Mouse (Mus musculus): ENCODE measurements around the gene Syn2. TPM values are rescaled to one million over a fixed set of nuclear protein-coding genes. Genes with fewer than 3 reads are reported as not detected.

Syn2 gene
- polyA plus RNA-seq, 1 experiment from 2014 or later = 55.9 TPM

GRCm38 (mm10) chr6:115290561-115290960, 155.9 kb downstream of the Syn2 start:
- no peaks in the 10 kb centered on the region for H3K27me3 ChIP-seq (replicated peaks; ENCODE audit: control insufficient read depth, insufficient read depth, low read length)
- 58% methylated on average over 5 of the region's 5 CpGs for WGBS
- no peak overlapping the region for H3K4me2 ChIP-seq (ENCODE audit: low read length)
- H3K4me1 ChIP-seq (ENCODE audit: control insufficient read depth, insufficient read depth, low read depth, low read length) = no peaks in the 10 kb centered on the region
- no peaks in the 10 kb centered on the region for H3K36me3 ChIP-seq (ENCODE audit: control insufficient read depth, insufficient read depth, low read length)
- no peaks in the 10 kb centered on the region for H3K9me3 ChIP-seq (ENCODE audit: control insufficient read depth, low read length)
- H3K9ac ChIP-seq (ENCODE audit: low read depth, low read length) = no peak overlapping the region
- no peak for ATAC-seq
- H3K27ac ChIP-seq (ENCODE audit: low read depth, low read length) = no peak overlapping the region
- no peak overlapping the region for H3K4me3 ChIP-seq (ENCODE audit: low read length)

GRCm38 (mm10) chr6:115291068-115291467, 156.4 kb downstream of the Syn2 start:
- no peaks in the 10 kb centered on the region for H3K4me1 ChIP-seq (ENCODE audit: control insufficient read depth, insufficient read depth, low read depth, low read length)
- H3K4me2 ChIP-seq (ENCODE audit: low read length) = no peak overlapping the region
- no peaks in the 10 kb centered on the region for H3K27me3 ChIP-seq (replicated peaks; ENCODE audit: control insufficient read depth, insufficient read depth, low read length)
- H3K27ac ChIP-seq (ENCODE audit: low read depth, low read length) = no peak overlapping the region
- no peaks in the 10 kb centered on the region for H3K9me3 ChIP-seq (ENCODE audit: control insufficient read depth, low read length)
- H3K36me3 ChIP-seq (ENCODE audit: control insufficient read depth, insufficient read depth, low read length) = no peaks in the 10 kb centered on the region
- 87% methylated on average over 2 of the region's 2 CpGs for WGBS
- no peak for ATAC-seq
- H3K9ac ChIP-seq (ENCODE audit: low read depth, low read length) = no peak overlapping the region
- H3K4me3 ChIP-seq (ENCODE audit: low read length) = no peak overlapping the region

GRCm38 (mm10) chr6:115291823-115292222, 157.1 kb downstream of the Syn2 start:
- Histone ChIP-seq H3K4me2 (ENCODE audit: low read length) (no peak overlapping the region), H3K27ac (ENCODE audit: low read depth, low read length) (no peak overlapping the region), H3K36me3 (ENCODE audit: control insufficient read depth, insufficient read depth, low read length) (no peaks in the 10 kb centered on the region), H3K4me3 (ENCODE audit: low read length) (no peak overlapping the region), H3K9me3 (ENCODE audit: control insufficient read depth, low read length) (no peaks in the 10 kb centered on the region), H3K9ac (ENCODE audit: low read depth, low read length) (no peak overlapping the region), H3K27me3 (replicated peaks; ENCODE audit: control insufficient read depth, insufficient read depth, low read length) (no peaks in the 10 kb centered on the region), H3K4me1 (ENCODE audit: control insufficient read depth, insufficient read depth, low read depth, low read length) (no peaks in the 10 kb centered on the region)
- ATAC-seq = no peak
- 91% methylated on average over 6 of the region's 6 CpGs for WGBS

GRCm38 (mm10) chr6:115292621-115293020, 157.9 kb downstream of the Syn2 start:
- Histone ChIP-seq H3K27me3 (replicated peaks; ENCODE audit: control insufficient read depth, insufficient read depth, low read length) (no peaks in the 10 kb centered on the region), H3K4me2 (ENCODE audit: low read length) (no peak overlapping the region), H3K36me3 (ENCODE audit: control insufficient read depth, insufficient read depth, low read length) (no peaks in the 10 kb centered on the region), H3K9ac (ENCODE audit: low read depth, low read length) (no peak overlapping the region), H3K9me3 (ENCODE audit: control insufficient read depth, low read length) (no peaks in the 10 kb centered on the region), H3K4me3 (ENCODE audit: low read length) (no peak overlapping the region), H3K4me1 (ENCODE audit: control insufficient read depth, insufficient read depth, low read depth, low read length) (no peaks in the 10 kb centered on the region), H3K27ac (ENCODE audit: low read depth, low read length) (no peak overlapping the region)
- ATAC-seq = no peak
- WGBS = 80% methylated on average over 6 of the region's 6 CpGs

GRCm38 (mm10) chr6:115293877-115294276, 159.2 kb downstream of the Syn2 start:
- Histone ChIP-seq H3K27ac (ENCODE audit: low read depth, low read length) (no peak overlapping the region), H3K36me3 (ENCODE audit: control insufficient read depth, insufficient read depth, low read length) (no peaks in the 10 kb centered on the region), H3K9ac (ENCODE audit: low read depth, low read length) (no peak overlapping the region), H3K27me3 (replicated peaks; ENCODE audit: control insufficient read depth, insufficient read depth, low read length) (no peaks in the 10 kb centered on the region), H3K9me3 (ENCODE audit: control insufficient read depth, low read length) (no peaks in the 10 kb centered on the region), H3K4me2 (ENCODE audit: low read length) (no peak overlapping the region), H3K4me3 (ENCODE audit: low read length) (no peak overlapping the region), H3K4me1 (ENCODE audit: control insufficient read depth, insufficient read depth, low read depth, low read length) (no peaks in the 10 kb centered on the region)
- 72% methylated on average over 2 of the region's 2 CpGs for WGBS
- no peak for ATAC-seq

GRCm38 (mm10) chr6:115307134-115307533, 172.4 kb downstream of the Syn2 start:
- Histone ChIP-seq H3K36me3 (ENCODE audit: control insufficient read depth, insufficient read depth, low read length) (no peaks in the 10 kb centered on the region), H3K9me3 (ENCODE audit: control insufficient read depth, low read length) (no peaks in the 10 kb centered on the region), H3K4me2 (ENCODE audit: low read length) (no peak overlapping the region), H3K27me3 (replicated peaks; ENCODE audit: control insufficient read depth, insufficient read depth, low read length) (no peaks in the 10 kb centered on the region), H3K4me1 (ENCODE audit: control insufficient read depth, insufficient read depth, low read depth, low read length) (no peaks in the 10 kb centered on the region), H3K9ac (ENCODE audit: low read depth, low read length) (no peak overlapping the region), H3K4me3 (ENCODE audit: low read length) (no peak overlapping the region), H3K27ac (ENCODE audit: low read depth, low read length) (no peak overlapping the region)
- 62% methylated on average over 2 of the region's 2 CpGs for WGBS
- ATAC-seq = no peak

GRCm38 (mm10) chr6:115312780-115313179, 178.1 kb downstream of the Syn2 start:
- peak overlapping the region; percentile 74 for H3K27ac ChIP-seq (ENCODE audit: low read depth, low read length)
- H3K27me3 ChIP-seq (replicated peaks; ENCODE audit: control insufficient read depth, insufficient read depth, low read length) = no peaks in the 10 kb centered on the region
- no peaks in the 10 kb centered on the region for H3K36me3 ChIP-seq (ENCODE audit: control insufficient read depth, insufficient read depth, low read length)
- peak overlapping the region; percentile 26 for H3K4me3 ChIP-seq (ENCODE audit: low read length)
- H3K9ac ChIP-seq (ENCODE audit: low read depth, low read length) = peak overlapping the region; percentile 44; the same call in 1 of the 2 replicates
- H3K4me2 ChIP-seq (ENCODE audit: low read length) = peak overlapping the region; percentile 50
- 52% methylated on average over 12 of the region's 12 CpGs for WGBS
- H3K4me1 ChIP-seq (ENCODE audit: control insufficient read depth, insufficient read depth, low read depth, low read length) = no peaks in the 10 kb centered on the region; the same call in 1 of the 2 replicates
- ATAC-seq = 0 out of 2 replicates have a peak, but pooled peaks have one; percentile 58
- H3K9me3 ChIP-seq (ENCODE audit: control insufficient read depth, low read length) = no peaks in the 10 kb centered on the region

GRCm38 (mm10) chr6:115313235-115313738, 178.6 kb downstream of the Syn2 start:
- Histone ChIP-seq H3K9ac (ENCODE audit: low read depth, low read length) (no peak overlapping the region), H3K4me2 (ENCODE audit: low read length) (peak overlapping the region; percentile 41), H3K4me1 (ENCODE audit: control insufficient read depth, insufficient read depth, low read depth, low read length) (no peaks in the 10 kb centered on the region; the same call in 1 of the 2 replicates), H3K4me3 (ENCODE audit: low read length) (no peak overlapping the region), H3K27me3 (replicated peaks; ENCODE audit: control insufficient read depth, insufficient read depth, low read length) (no peaks in the 10 kb centered on the region), H3K36me3 (ENCODE audit: control insufficient read depth, insufficient read depth, low read length) (no peaks in the 10 kb centered on the region), H3K27ac (ENCODE audit: low read depth, low read length) (peak overlapping the region; percentile 63), H3K9me3 (ENCODE audit: control insufficient read depth, low read length) (no peaks in the 10 kb centered on the region)
- no peak for ATAC-seq
- 78% methylated on average over 9 of the region's 9 CpGs for WGBS

- H3K27ac ChIP-seq (ENCODE audit: low read depth, low read length) = no peak overlapping the region
- no peaks in the 10 kb centered on the region; the same call in 1 of the 2 replicates for H3K4me1 ChIP-seq (ENCODE audit: control insufficient read depth, insufficient read depth, low read depth, low read length)
- H3K9ac ChIP-seq (ENCODE audit: low read depth, low read length) = no peak overlapping the region
- no peak for ATAC-seq
- H3K4me2 ChIP-seq (ENCODE audit: low read length) = no peak overlapping the region
- H3K27me3 ChIP-seq (replicated peaks; ENCODE audit: control insufficient read depth, insufficient read depth, low read length) = no peaks in the 10 kb centered on the region
- WGBS = 84% methylated on average over 7 of the region's 7 CpGs
- no peaks in the 10 kb centered on the region for H3K9me3 ChIP-seq (ENCODE audit: control insufficient read depth, low read length)
- no peak overlapping the region for H3K4me3 ChIP-seq (ENCODE audit: low read length)
- no peaks in the 10 kb centered on the region for H3K36me3 ChIP-seq (ENCODE audit: control insufficient read depth, insufficient read depth, low read length)
Observed at GRCm38 (mm10) chr6:115313910-115314309, 179.2 kb downstream of the Syn2 start.

- H3K9me3 ChIP-seq (ENCODE audit: control insufficient read depth, low read length) = no peaks in the 10 kb centered on the region
- 89% methylated on average over 4 of the region's 4 CpGs for WGBS
Observed at GRCm38 (mm10) chr6:115315770-115316169, 181.1 kb downstream of the Syn2 start.

More at GRCm38 (mm10) chr6:115315770-115316169, 181.1 kb downstream of the Syn2 start:
- no peak overlapping the region for H3K4me3 ChIP-seq (ENCODE audit: low read length)
- no peak overlapping the region for H3K27ac ChIP-seq (ENCODE audit: low read depth, low read length)
- ATAC-seq = no peak
- no peaks in the 10 kb centered on the region for H3K27me3 ChIP-seq (replicated peaks; ENCODE audit: control insufficient read depth, insufficient read depth, low read length)
- H3K4me1 ChIP-seq (ENCODE audit: control insufficient read depth, insufficient read depth, low read depth, low read length) = no peaks in the 10 kb centered on the region; the same call in 1 of the 2 replicates
- no peaks in the 10 kb centered on the region for H3K36me3 ChIP-seq (ENCODE audit: control insufficient read depth, insufficient read depth, low read length)
- no peak overlapping the region for H3K9ac ChIP-seq (ENCODE audit: low read depth, low read length)
- H3K4me2 ChIP-seq (ENCODE audit: low read length) = no peak overlapping the region
